ENCODE assay signal across 9 mouse cellular contexts in the genomic region with DNA sequence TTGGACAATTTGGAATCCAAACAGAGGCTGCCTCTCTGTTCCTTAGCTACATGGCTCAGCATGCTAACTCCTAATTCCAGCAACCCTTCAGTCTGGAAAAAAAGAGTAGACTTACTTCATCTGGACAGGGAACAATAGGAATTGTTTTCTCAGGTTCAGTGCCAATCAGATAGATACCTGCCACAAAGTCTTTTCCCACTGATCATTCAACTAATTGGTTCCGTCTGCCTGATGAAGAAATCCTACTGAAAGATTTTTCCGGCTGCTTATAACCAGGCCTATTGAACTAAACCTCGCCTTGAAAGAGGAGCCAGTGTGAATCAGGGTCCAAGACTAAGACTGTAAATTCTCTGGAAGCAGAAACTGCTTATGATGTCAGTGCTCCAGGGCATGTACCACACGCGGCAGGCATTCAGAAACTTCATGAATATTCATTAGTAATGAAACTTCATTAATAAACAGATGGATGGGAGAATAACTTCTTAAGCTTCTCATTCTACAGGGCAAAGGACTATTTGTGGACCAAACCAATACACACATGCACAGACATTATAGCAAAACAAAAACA. TPM values are rescaled to one million over a fixed set of nuclear protein-coding genes. Genes with fewer than 3 reads are reported as not detected.
DNase-seq lines count a peak whose midpoint lies in the region; ATAC-seq and TF ChIP-seq lines count a peak whose summit lies in the region.
"Had no signal": no experiment of that assay in that cellular context is flagged by ENCODE, and none has a peak within 500 bp of the region (broad histone marks: within the 10 kb centered on the region; RNA-seq: fewer than 3 reads in every experiment).

No protein-coding gene starts in this region.

- H3K27me3 ChIP-seq in heart, adult 2 months (ENCODE audit: control insufficient read depth, insufficient read depth, low read length): no peaks in the 10 kb centered on the region
- H3K27me3 ChIP-seq in hindbrain, embryonic 11.5 days (ENCODE audit: control insufficient read depth, insufficient read depth, low read length): no peaks in the 10 kb centered on the region
- no peaks in the 10 kb centered on the region for H3K27me3 ChIP-seq in liver, embryonic 15.5 days
- H3K27me3 ChIP-seq: CH12.LX had no signal

- H3K36me3 ChIP-seq in heart, adult 2 months (ENCODE audit: control insufficient read depth, insufficient read depth, low read length): peaks cover 3% of the 10 kb centered on the region; the same call in 1 of the 2 replicates
- no peaks in the 10 kb centered on the region for H3K36me3 ChIP-seq in hindbrain, embryonic 11.5 days (ENCODE audit: control insufficient read depth, insufficient read depth, low read length)
- H3K36me3 ChIP-seq in liver, embryonic 15.5 days (replicated peaks): no peaks in the 10 kb centered on the region

- H3K4me3 ChIP-seq in heart, adult 2 months: peak overlapping the region; percentile 75
- peak overlapping the region; percentile 86 for H3K4me3 ChIP-seq in cortical plate, adult 2 months (ENCODE audit: insufficient read depth, low read length)
- H3K4me3 ChIP-seq in hindbrain, embryonic 11.5 days (ENCODE audit: low read depth, low read length): peak overlapping the region; percentile 60
- peak overlapping the region; percentile 68 for H3K4me3 ChIP-seq in liver, embryonic 15.5 days (replicated peaks)

- no peaks in the 10 kb centered on the region for H3K79me2 ChIP-seq in heart, adult 2 months (replicated peaks; ENCODE audit: control insufficient read depth, insufficient read depth, low read length)

- peaks cover 4% of the 10 kb centered on the region for H3K4me1 ChIP-seq in heart, adult 2 months (ENCODE audit: control insufficient read depth, insufficient read depth, low read length)
- no peaks in the 10 kb centered on the region; the same call in 1 of the 2 replicates for H3K4me1 ChIP-seq in cortical plate, adult 2 months (ENCODE audit: control insufficient read depth, insufficient read depth, low read length)
- no peaks in the 10 kb centered on the region for H3K4me1 ChIP-seq in hindbrain, embryonic 11.5 days (replicated peaks; ENCODE audit: control insufficient read depth, insufficient read depth, low read length)
- peaks cover 17% of the 10 kb centered on the region for H3K4me1 ChIP-seq in liver, embryonic 15.5 days (replicated peaks)

- peak overlapping the region; percentile 81 for H3K9ac ChIP-seq in heart, adult 2 months (ENCODE audit: low read depth, low read length)
- H3K9ac ChIP-seq in hindbrain, embryonic 11.5 days (ENCODE audit: low read depth, low read length): no peak overlapping the region; the same call in 1 of the 2 replicates
- H3K9ac ChIP-seq in liver, embryonic 15.5 days: peak overlapping the region; percentile 67

- 27% methylated on average over 5 of the region's 5 CpGs for WGBS in heart, adult 2 months
- 35% methylated on average over 5 of the region's 5 CpGs for WGBS in hindbrain, embryonic 11.5 days
- WGBS in liver, embryonic 15.5 days (ENCODE audit: insufficient replicate concordance): 37% methylated on average over 5 of the region's 5 CpGs

- DNase-seq in heart, adult 2 months: no peak
- no peak for DNase-seq in heart, postnatal 25 days (ENCODE audit: low spot score)
- DNase-seq in hindbrain, embryonic 11.5 days (ENCODE audit: low spot score): peak; percentile 9
- DNase-seq in right cerebral cortex, postnatal 4 days: no peak
- DNase-seq in left cerebral cortex, postnatal 36 days (ENCODE audit: low spot score in 2 of 2): no peak
- no peak for DNase-seq in gastrocnemius, postnatal 36 days

- TF ChIP-seq EP300 in heart, adult 2 months (IDR thresholded peaks at IDR 0.05; ENCODE audit: insufficient read depth, low read depth, low read length): no peak

- no peak for TF ChIP-seq POLR2A in heart, adult 2 months (IDR thresholded peaks at IDR 0.05; ENCODE audit: insufficient read depth, low read depth, low read length)
- TF ChIP-seq POLR2A in cortical plate, adult 2 months (IDR thresholded peaks at IDR 0.05; ENCODE audit: extremely low read depth, insufficient read depth, low read length): no peak

- no peak for TF ChIP-seq CTCF in heart, adult 2 months (IDR thresholded peaks at IDR 0.05)
- no peak for TF ChIP-seq CTCF in cortical plate, adult 2 months (IDR thresholded peaks at IDR 0.05; ENCODE audit: extremely low read depth, insufficient read depth, low read length)

- no peaks in the 10 kb centered on the region for H3K9me3 ChIP-seq in hindbrain, embryonic 11.5 days (ENCODE audit: control insufficient read depth, low read length)
- H3K9me3 ChIP-seq in liver, embryonic 15.5 days (replicated peaks): no peaks in the 10 kb centered on the region

- peak; percentile 56 for ATAC-seq in hindbrain, embryonic 11.5 days (ENCODE audit: low FRiP score)
- ATAC-seq in liver, embryonic 15.5 days (ENCODE audit: insufficient read depth): no peak

- intact Hi-C loops in heart, adult 2 months (cut with DNase I): no loop called here
- intact Hi-C loops in heart, postnatal 25 days (cut with DNase I): loop anchor here (10.0 kb wide), 1 partner anchor 1925 kb away; no protein-coding TSS in a partner anchor
- intact Hi-C loops in left cerebral cortex, postnatal 36 days (cut with DNase I): no loop called here
- intact Hi-C loops in gastrocnemius, postnatal 36 days (cut with DNase I): no loop called here

- peak overlapping the region; percentile 71 for H3K4me2 ChIP-seq in hindbrain, embryonic 11.5 days (replicated peaks; ENCODE audit: low read depth, low read length)
- peak overlapping the region; percentile 79 for H3K4me2 ChIP-seq in liver, embryonic 15.5 days

- peak overlapping the region; percentile 56; the same call in 1 of the 2 replicates for H3K27ac ChIP-seq in heart, adult 2 months
- H3K27ac ChIP-seq in cortical plate, adult 2 months (ENCODE audit: insufficient read depth, low read length): no peak overlapping the region
- H3K27ac ChIP-seq in hindbrain, embryonic 11.5 days (ENCODE audit: low read depth, low read length): no peak overlapping the region
- no peak overlapping the region for H3K27ac ChIP-seq in liver, embryonic 15.5 days (replicated peaks)

RNA-seq across cellular contexts. Expression of gene Mfsd9, which starts 0.7 kb away (rescaled TPM):
- total RNA-seq in heart, adult 2 months (2021): under 1 TPM; 0.52 to 0.57 TPM
- 0.72 and 1.3 TPM in 2 replicates for polyA plus RNA-seq in heart, adult 2 months (2012; rRNA removed)
- under 1 TPM; 0.70 to 0.83 TPM for total RNA-seq in heart, postnatal 25 days (2021)
- polyA plus RNA-seq in cortical plate, adult 2 months (2012; rRNA removed): 2.8 and 2.9 TPM in 2 replicates
- 3.2 and 4.3 TPM in 2 replicates for polyA plus RNA-seq in hindbrain, embryonic 11.5 days (2014; fragmentation: Nextera tagmentation; extraction: Ambion mirVana)
- polyA plus RNA-seq in liver, embryonic 15.5 days (2015; fragmentation: Nextera tagmentation; extraction: Ambion mirVana): 0.89 and 1.1 TPM in 2 replicates
- 1 to 10 TPM; 4.4 to 4.5 TPM for total RNA-seq in left cerebral cortex, postnatal 36 days (2021)
- total RNA-seq in gastrocnemius, postnatal 36 days (2021): under 1 TPM; 0.15 to 0.41 TPM
- total RNA-seq: CH12.LX had no signal

RNA-seq across cellular contexts. Expression of gene Tmem182, which starts 15.7 kb away (rescaled TPM):
- 100 to 1,000 TPM; 142 to 178 TPM for total RNA-seq in heart, adult 2 months (2021)
- polyA plus RNA-seq in heart, adult 2 months (2012; rRNA removed): 89.5 and 174 TPM in 2 replicates
- total RNA-seq in heart, postnatal 25 days (2021): 100 to 1,000 TPM; 141 to 153 TPM
- polyA plus RNA-seq in cortical plate, adult 2 months (2012; rRNA removed): 0.15 and 0.19 TPM in 2 replicates
- not detected in 2 replicates for polyA plus RNA-seq in hindbrain, embryonic 11.5 days (2014; fragmentation: Nextera tagmentation; extraction: Ambion mirVana)
- polyA plus RNA-seq in liver, embryonic 15.5 days (2015; fragmentation: Nextera tagmentation; extraction: Ambion mirVana): 0.47 and 0.75 TPM in 2 replicates
- total RNA-seq in left cerebral cortex, postnatal 36 days (2021): under 1 TPM; 0.18 to 0.20 TPM
- total RNA-seq in gastrocnemius, postnatal 36 days (2021): 100 to 1,000 TPM; 192 to 209 TPM
- total RNA-seq: CH12.LX had no signal

Comparison
In these comparisons a context has a peak if more than half of its experiments do, and no peak if none do; other contexts are left out.
1. RNA of gene Tmem182, which starts 15.7 kb away (total RNA-seq): 192 to 209 TPM in gastrocnemius, postnatal 36 days, 142 to 178 TPM in heart, adult 2 months and 141 to 153 TPM in heart, postnatal 25 days; 0.18 to 0.20 TPM in left cerebral cortex, postnatal 36 days; every median in the first group is over 100 times any median in the second.
2. Peak in every context shown above with its lines, with median percentiles within 50 percentile points of each other: H3K4me3 ChIP-seq.